Mouse (Mus musculus): ENCODE results near the gene Gm45208.
"Not testable (repeated sequence)": the region's sequence is repeated elsewhere in the genome, so short reads cannot be mapped to it uniquely, and the experiment has no call there.

Gm45208 gene

DNA sequence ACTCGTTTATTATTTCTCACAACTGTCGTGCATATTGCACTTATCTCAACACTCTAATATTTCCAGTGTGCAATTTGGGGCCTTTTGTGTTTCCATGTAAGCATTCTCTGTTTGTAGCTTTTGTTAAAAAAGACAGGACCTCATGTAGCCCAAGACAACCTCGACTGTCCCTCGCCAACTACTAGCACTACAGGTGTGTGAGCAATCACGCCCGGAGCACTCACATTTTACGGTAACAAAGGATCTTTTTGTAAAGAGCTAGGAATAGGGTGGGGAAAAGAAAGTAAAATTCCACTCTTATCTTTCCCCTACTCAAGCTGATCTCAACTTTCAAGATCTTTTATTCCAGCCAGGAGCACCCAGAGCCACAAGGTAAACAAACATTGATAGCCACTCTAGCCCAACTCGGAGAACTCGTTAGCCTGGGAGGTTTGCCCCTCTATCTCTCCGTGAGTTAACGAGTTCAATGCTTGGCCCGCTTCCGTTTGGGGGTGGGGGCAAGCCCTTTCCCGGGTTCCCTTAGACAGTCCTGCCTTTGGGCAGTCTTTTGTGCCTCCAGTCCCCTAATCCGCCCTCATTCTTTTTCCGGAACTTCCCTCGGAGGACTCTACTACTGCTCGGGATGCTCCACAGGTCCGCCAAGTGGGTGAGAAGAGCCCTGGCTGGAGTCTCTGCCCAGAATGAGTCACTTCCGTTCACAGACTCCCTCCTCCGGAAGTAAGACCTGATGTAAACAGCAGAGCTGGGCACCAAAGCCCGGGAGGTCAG lies at the start of gene Gm45208:
Gm45208 (plus strand) TSS at position 732 of the 768 bp plus-strand sequence.
- DNase-seq (ENCODE audit: inconsistent ontology term), result peak; percentile 82

- no peak for DNase-seq (ENCODE audit: inconsistent ontology term)
These were observed 49.3 kb upstream of the Gm45208 start for GRCm38 (mm10) chrX:7672739-7673138.

DNA sequence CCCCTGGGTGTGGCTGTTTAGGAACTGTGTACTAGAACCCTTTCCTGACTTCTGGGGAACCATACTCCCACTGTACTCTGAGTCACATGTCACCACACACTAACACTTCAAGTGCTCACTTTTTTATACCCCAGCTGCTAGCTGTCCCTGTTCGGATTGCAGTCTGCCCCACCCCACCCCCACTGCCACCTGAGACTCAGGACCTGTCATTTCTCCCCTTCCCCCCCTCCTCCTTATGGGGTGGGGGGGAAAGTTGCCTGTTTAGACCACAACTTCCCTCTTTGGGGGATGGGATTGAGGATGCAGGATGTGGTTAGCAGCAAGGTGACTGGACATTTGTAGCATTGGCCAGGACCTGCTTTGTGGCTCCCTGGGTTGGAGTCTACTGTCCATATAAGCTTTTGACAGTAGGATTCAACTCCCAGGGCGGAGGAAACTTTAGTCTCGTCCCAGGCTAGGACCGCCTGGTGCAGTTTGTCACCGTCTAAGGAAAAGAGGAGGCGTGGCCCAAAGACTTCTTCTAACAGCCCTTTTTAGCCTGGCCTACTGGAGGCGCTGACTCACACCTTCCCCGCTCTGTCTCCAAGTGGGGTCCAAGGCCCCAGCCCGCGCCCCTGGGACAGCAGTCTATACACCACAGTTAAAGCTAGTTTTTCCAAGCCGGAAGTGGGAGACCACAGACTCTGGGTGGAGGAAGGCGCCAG lies 48.3 kb upstream of the Gm45208 start:
- no peak for DNase-seq (ENCODE audit: inconsistent ontology term)

DNA sequence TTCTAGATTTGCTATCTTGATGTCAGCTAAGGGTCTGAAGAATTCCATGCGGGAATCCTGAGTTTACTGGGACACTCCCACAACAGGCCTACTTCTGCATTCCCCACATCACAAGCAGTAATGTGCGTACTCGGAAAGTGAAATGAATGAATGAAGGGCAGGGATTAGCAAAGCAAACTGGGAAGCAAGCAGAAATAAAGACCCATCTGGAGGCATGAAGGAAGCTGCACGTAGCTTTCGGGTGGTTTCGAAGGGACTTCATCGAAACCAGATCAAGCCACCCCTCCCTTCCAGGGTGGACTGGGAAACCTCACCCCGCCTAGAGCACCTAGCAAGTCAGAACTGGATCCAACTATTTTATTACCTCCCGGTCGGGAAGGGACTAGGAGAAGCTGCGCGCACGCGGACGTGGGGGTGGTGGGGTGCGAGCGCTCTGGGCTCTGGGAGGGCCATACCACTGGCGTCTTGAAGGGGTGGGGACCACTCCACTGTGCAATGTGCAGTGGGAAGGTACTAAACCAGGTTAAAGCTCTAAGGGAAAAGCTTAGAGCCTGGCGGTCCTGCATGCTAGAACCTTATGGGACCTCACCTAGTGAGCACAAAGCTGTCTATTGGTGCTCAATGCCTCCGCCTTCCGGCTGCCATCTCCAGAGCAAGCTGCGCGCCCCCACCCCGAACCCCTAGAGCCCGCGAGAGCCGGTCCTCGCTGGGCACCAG lies 47.6 kb upstream of the Gm45208 start:
- no peak for DNase-seq (ENCODE audit: inconsistent ontology term)

- no peak for DNase-seq (ENCODE audit: inconsistent ontology term)
These were observed 47.1 kb upstream of the Gm45208 start for GRCm38 (mm10) chrX:7675001-7675380.

- DNase-seq (ENCODE audit: inconsistent ontology term), result no peak
These were observed 43.1 kb upstream of the Gm45208 start for GRCm38 (mm10) chrX:7678986-7679385.

DNA sequence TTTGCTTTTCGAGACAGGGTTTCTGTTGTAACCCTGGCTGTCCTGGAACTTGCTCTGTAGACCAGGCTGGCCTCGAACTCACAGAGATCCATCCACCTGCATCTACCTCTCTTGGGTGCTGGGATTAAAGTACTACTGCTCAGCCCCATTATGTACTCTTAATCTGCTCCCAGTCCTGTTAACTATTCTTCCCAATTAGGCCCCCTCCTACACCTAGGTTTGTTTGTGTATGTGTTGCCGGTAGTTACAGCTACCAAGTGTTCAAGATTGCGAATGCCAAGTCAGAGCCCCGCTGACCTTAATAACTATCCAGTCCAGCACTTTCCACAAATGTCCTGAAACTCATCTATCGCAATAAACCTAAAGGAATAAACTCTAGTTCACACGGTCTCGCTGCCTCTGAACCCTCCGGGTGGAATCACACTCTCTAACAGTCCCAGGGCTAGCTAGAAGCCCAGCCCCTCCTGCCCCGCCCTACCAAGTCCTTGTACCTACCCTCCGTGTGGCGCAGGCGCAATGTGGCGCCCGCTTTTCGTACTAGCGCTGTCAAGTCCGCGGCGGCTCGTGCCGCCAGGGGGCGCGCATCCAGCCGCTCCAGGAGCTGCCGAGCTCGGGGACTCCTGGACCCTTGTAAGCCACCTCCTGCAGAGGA lies 42.5 kb upstream of the Gm45208 start:
- peak; percentile 91 for DNase-seq (ENCODE audit: inconsistent ontology term)

- DNase-seq (ENCODE audit: inconsistent ontology term), result no peak
These were observed 42.0 kb upstream of the Gm45208 start for GRCm38 (mm10) chrX:7680057-7680412.

DNA sequence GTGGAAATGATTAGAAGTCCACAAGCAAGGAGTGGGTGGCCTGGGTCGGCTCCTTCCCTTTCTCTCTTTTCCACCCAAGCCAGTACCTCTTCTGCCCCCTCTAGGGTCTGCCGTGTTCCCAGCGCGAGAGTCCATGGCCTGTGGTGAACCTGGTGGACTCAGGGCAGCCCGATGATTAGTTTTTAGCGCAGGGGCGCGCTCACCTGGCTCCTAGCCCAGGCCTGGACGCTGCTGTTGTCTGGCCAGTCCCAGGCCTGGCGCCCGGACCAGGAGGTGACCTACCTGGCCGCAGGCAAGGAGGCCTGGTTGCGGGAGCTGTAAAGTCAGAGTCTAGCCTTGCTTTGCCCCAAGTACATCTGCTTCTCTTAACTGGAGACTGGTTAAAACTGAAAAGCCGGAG lies 41.2 kb upstream of the Gm45208 start, which contains the start of gene Magix:
Magix (minus strand) TSS at position 388 of the 400 bp plus-strand sequence.
- no peak for DNase-seq (ENCODE audit: inconsistent ontology term)

DNA sequence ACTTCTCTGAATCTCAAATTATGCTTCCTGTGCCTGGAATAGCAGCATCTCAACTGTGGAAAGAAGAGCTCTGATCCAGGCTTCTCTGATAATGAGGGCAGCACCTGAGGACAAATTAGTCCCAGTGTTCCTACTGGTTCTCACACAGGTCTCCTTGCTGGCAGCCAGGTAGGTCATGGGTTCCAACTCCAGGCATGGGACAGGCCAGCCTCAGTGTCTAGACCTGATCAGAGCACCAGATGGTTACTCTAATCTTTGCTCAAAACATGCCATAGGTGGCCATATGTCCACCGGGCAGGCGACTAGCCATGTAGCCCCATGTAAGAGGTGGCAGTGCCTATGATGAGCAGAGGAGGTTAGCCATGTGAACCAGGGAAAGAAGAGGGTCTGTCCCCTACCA lies 33.7 kb upstream of the Gm45208 start:
- DNase-seq (ENCODE audit: inconsistent ontology term), result no peak

GRCm38 (mm10) chrX:7690486-7690885 lies 31.6 kb upstream of the Gm45208 start:
- no peak for DNase-seq (ENCODE audit: inconsistent ontology term)

GRCm38 (mm10) chrX:7692862-7693261 lies 29.2 kb upstream of the Gm45208 start:
- DNase-seq (ENCODE audit: inconsistent ontology term), result no peak

DNA sequence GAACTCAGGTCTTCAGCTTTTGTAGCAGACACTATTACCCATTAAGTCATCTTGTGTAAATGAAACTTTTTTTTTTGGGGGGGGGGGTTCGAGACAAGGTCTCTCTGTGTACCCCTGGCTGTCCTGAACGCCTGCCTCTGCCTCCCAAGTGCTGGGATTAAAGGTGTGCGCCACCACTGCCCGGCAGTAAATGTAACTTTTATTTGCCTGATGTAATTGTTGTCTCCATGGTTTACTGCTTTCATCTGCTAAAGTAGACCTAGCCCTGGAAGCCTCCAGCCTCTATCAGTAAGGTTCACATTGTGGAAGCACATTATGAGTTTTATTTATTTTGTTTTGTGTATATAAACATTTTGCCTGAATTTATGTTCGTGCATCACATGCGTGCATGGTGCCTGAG lies 25.5 kb upstream of the Gm45208 start:
- no peak for DNase-seq (ENCODE audit: inconsistent ontology term)

GRCm38 (mm10) chrX:7696954-7697381 lies 25.1 kb upstream of the Gm45208 start, which contains the start of gene Gpkow:
TSS of gene Gpkow (plus strand) at chrX:7697131.
- peak; percentile 84 for DNase-seq (ENCODE audit: inconsistent ontology term)

DNA sequence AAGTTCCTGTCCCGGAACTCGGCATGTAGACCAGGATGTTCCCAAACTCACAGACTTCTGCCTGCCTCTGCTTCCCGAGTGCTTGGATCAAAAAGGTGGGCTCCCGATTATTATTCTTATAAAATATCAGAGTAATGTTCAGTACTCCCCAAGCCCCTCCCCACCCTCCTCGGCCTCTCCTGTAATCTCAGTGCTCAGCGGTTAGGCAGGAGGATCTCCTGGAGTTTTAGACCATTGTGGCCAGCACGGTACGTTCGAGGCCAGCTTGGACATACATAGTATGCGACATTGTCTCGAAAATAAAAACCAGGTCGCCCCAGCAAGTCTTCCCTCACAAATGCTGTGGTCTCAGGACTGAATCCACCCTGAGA lies 8.3 kb upstream of the Gm45208 start:
- not testable (repeated sequence) for DNase-seq (ENCODE audit: inconsistent ontology term)

- DNase-seq (ENCODE audit: inconsistent ontology term), result peak; percentile 93
These were observed 7.7 kb upstream of the Gm45208 start, which contains the start of gene Wdr45 for GRCm38 (mm10) chrX:7714135-7714899. TSS of gene Wdr45 (plus strand) at chrX:7714333.

DNA sequence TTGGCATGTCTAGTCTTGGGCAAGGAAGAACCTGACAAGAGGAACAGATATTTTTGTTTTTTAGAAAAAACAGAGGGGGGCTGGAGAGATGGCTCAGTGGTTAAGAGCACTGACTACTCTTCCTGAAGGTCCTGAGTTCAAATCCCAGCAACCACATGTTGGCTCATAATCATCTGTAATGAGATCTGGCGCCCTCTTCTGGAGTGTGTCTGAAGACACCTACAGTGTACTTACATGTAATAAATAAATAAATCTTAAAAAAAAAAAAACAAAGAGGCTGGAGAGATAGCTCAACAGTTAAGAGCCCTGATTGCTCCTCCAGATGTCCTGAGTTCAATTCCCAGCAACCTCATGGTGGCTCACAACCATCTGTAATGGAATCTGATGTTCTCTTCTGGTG lies 6.0 kb upstream of the Gm45208 start:
- DNase-seq (ENCODE audit: inconsistent ontology term), result not testable (repeated sequence)

DNA sequence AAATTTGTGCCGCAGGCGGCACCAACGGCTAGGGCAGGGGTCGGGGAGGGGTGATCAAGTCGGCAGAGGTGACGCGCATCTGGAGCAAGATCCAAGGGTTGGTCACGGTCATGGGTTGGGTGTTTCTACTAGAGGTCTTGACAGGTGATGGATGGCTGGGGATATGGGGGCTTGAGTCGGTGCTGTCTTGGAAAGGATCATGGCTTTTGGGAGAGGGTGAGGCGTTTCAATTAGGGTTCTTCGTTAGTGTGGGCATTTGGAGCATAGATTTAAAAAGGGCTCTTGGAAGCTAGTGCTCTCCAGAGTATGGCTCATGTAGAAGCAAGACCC lies 202 bp downstream of the Gm45208 start:
- DNase-seq (ENCODE audit: inconsistent ontology term), result no peak

DNA sequence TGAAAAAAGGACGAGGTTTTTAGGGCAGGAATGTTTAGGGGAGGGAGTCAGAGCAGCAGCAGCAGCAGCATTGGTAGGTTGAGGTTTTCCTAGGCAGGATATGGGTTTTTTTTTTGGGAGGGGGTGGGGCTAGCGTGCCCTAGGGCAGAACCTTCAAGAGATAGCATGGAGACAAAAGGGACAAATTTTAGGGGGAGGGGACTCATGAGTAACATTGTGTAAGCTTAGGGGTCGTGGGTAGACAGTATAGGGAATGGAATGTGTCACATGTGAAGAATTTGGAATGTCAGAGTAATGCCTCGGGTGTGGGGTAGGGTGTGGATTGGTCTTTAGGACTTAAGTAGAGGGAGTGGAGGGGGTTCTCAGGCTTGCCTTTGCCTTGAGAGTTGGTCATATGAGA lies 646 bp downstream of the Gm45208 start:
- DNase-seq (ENCODE audit: inconsistent ontology term), result no peak

DNA sequence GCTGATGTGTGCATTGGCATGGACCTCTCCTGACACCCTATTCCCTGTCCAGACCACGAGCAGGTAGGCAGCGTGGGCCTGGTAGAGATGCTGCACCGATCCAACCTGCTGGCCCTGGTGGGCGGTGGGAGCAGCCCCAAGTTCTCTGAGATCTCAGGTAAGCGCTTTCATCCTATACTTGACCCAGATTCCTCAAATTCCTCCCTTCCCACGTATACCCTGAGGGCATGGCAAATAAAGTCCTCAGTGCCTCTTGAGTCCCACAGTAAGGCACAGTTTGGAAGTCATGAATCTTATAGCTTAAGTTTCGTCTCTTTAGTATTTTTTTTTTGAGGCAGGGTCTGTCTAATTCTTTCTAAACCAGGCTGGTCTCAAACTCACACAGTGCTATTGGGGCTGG lies 2.1 kb downstream of the Gm45208 start:
- no peak for DNase-seq (ENCODE audit: inconsistent ontology term)

- no peak for DNase-seq (ENCODE audit: inconsistent ontology term)
These were observed 3.8 kb downstream of the Gm45208 start for GRCm38 (mm10) chrX:7725841-7726240.

Measured in Muller cell, postnatal 12 days (primary cell).